ENCODE assay signal across 13 mouse cellular contexts in the genomic region with DNA sequence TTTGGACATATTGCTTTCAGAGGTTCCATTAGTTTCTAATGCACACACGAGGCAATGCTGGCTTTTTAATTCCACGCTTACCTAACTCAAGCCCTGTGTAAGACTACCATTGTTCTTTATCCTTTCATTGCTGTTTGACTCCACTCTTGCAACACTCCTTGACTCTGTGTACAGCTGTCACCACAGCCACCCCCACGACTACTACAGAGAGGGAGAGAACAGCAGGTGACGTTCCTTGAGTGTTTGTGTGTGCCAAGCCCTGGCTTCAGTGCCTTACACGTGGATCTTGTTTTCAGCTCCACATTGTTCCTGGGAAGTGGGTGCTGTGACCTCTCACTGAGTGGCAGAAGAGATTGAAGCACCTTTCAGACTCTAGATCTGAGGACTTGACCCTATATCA.
DNase-seq lines count a peak whose midpoint lies in the region; ATAC-seq and TF ChIP-seq lines count a peak whose summit lies in the region.
"Had no signal": no experiment of that assay in that cellular context is flagged by ENCODE, and none has a peak within 500 bp of the region (broad histone marks: within the 10 kb centered on the region; RNA-seq: fewer than 3 reads in every experiment).

No protein-coding gene starts in this region.

- no peak overlapping the region for H3K4me2 ChIP-seq in lung, embryonic 16.5 days (ENCODE audit: low read depth, low read length)
- H3K4me2 ChIP-seq in stomach, postnatal 0 days (replicated peaks; ENCODE audit: low read depth) = no peak overlapping the region
- H3K4me2 ChIP-seq in forebrain, embryonic 14.5 days (ENCODE audit: low read length) = no peak overlapping the region
- H3K4me2 ChIP-seq: lung, embryonic 14.5 days; midbrain, embryonic 13.5 days had no signal

- H3K4me1 ChIP-seq in lung, embryonic 16.5 days (replicated peaks; ENCODE audit: control insufficient read depth, insufficient read depth, low read length) = no peaks in the 10 kb centered on the region
- H3K4me1 ChIP-seq in stomach, postnatal 0 days (replicated peaks; ENCODE audit: control insufficient read depth, insufficient read depth) = no peaks in the 10 kb centered on the region
- H3K4me1 ChIP-seq in forebrain, embryonic 14.5 days (ENCODE audit: control insufficient read depth, insufficient read depth, low read length) = no peaks in the 10 kb centered on the region
- H3K4me1 ChIP-seq: midbrain, embryonic 13.5 days had no signal

- TF ChIP-seq CTCF in stomach, postnatal 0 days (IDR thresholded peaks at IDR 0.05; ENCODE audit: low read depth) = no peak

- no peak for TF ChIP-seq EP300 in stomach, postnatal 0 days (optimal IDR thresholded peaks at IDR 0.05)

- H3K4me3 ChIP-seq in lung, embryonic 16.5 days (ENCODE audit: low read length) = no peak overlapping the region
- H3K4me3 ChIP-seq in stomach, postnatal 0 days (ENCODE audit: low read depth, low read length) = no peak overlapping the region
- H3K4me3 ChIP-seq in forebrain, embryonic 14.5 days (ENCODE audit: low read depth, low read length) = no peak overlapping the region
- H3K4me3 ChIP-seq: erythroblast, embryonic 14.5 days; midbrain, embryonic 13.5 days had no signal

- H3K36me3 ChIP-seq in lung, embryonic 16.5 days (ENCODE audit: control insufficient read depth, insufficient read depth, low read length) = no peaks in the 10 kb centered on the region
- H3K36me3 ChIP-seq in stomach, postnatal 0 days (ENCODE audit: control insufficient read depth, insufficient read depth, low read length) = no peaks in the 10 kb centered on the region
- no peaks in the 10 kb centered on the region for H3K36me3 ChIP-seq in forebrain, embryonic 14.5 days (ENCODE audit: control insufficient read depth, insufficient read depth, low read length)
- H3K36me3 ChIP-seq: midbrain, embryonic 13.5 days had no signal

- no peaks in the 10 kb centered on the region for H3K27me3 ChIP-seq in lung, embryonic 16.5 days (ENCODE audit: control insufficient read depth, insufficient read depth, low read depth, low read length)
- no peaks in the 10 kb centered on the region for H3K27me3 ChIP-seq in stomach, postnatal 0 days (ENCODE audit: control insufficient read depth, insufficient read depth, low read length)
- H3K27me3 ChIP-seq in forebrain, embryonic 14.5 days (replicated peaks; ENCODE audit: control insufficient read depth, insufficient read depth, low read length) = no peaks in the 10 kb centered on the region
- H3K27me3 ChIP-seq: midbrain, embryonic 13.5 days had no signal

- 46% methylated on average over 5 of the region's 5 CpGs for WGBS in lung, embryonic 16.5 days
- 62% methylated on average over 5 of the region's 5 CpGs for WGBS in stomach, postnatal 0 days
- 55% methylated on average over 5 of the region's 5 CpGs for WGBS in forebrain, embryonic 14.5 days

- H3K27ac ChIP-seq in lung, embryonic 16.5 days (ENCODE audit: low read length) = no peak overlapping the region
- peak overlapping the region; percentile 92 for H3K27ac ChIP-seq in stomach, postnatal 0 days (replicated peaks)
- H3K27ac ChIP-seq in forebrain, embryonic 14.5 days (ENCODE audit: low read depth, low read length) = no peak overlapping the region
- H3K27ac ChIP-seq: hindbrain, postnatal 0 days; midbrain, embryonic 13.5 days had no signal

- H3K9ac ChIP-seq in lung, embryonic 16.5 days (ENCODE audit: low read length) = no peak overlapping the region
- no peak overlapping the region for H3K9ac ChIP-seq in stomach, postnatal 0 days (ENCODE audit: low read length)
- H3K9ac ChIP-seq in forebrain, embryonic 14.5 days (ENCODE audit: low read length) = no peak overlapping the region
- H3K9ac ChIP-seq: lung, embryonic 14.5 days; midbrain, embryonic 13.5 days had no signal

- 0 out of 2 replicates have a peak, but pooled peaks have one; percentile 31 for ATAC-seq in frontal cortex, adult (ENCODE audit: low TSS enrichment)
- ATAC-seq in lung, embryonic 16.5 days (ENCODE audit: low read depth) = peak; percentile 51
- ATAC-seq in stomach, postnatal 0 days (ENCODE audit: low FRiP score, low TSS enrichment) = peak; percentile 79
- no peak for ATAC-seq in forebrain, embryonic 14.5 days
- ATAC-seq: hindbrain, postnatal 0 days; midbrain, embryonic 13.5 days had no signal

- no peak for DNase-seq in frontal cortex, postnatal 14 days (ENCODE audit: low spot score in 2 of 2)
- DNase-seq in brain, adult 2 months (ENCODE audit: low read depth, low spot score) = peak; percentile 27
- peak; percentile 73 for DNase-seq in stomach, postnatal 0 days (ENCODE audit: low spot score)
- DNase-seq in spleen, postnatal 10 days (ENCODE audit: low spot score in 2 of 2) = no peak
- no peak for DNase-seq in cerebellum, adult 9-10 months
- no peak for DNase-seq in forebrain, embryonic 14.5 days (ENCODE audit: low spot score)
- DNase-seq: adrenal gland, postnatal 25 days; lung, embryonic 14.5 days had no signal

- no peaks in the 10 kb centered on the region for H3K9me3 ChIP-seq in lung, embryonic 16.5 days (ENCODE audit: control insufficient read depth, low read length)
- H3K9me3 ChIP-seq in stomach, postnatal 0 days (ENCODE audit: control insufficient read depth, low read length) = no peaks in the 10 kb centered on the region
- no peaks in the 10 kb centered on the region for H3K9me3 ChIP-seq in forebrain, embryonic 14.5 days (replicated peaks; ENCODE audit: control insufficient read depth, low read length)
- H3K9me3 ChIP-seq: midbrain, embryonic 13.5 days had no signal

Comparison
In these comparisons a context has a peak if more than half of its experiments do, and no peak if none do; other contexts are left out.
1. DNase-seq: peak in brain, adult 2 months (single experiment) and stomach, postnatal 0 days (single experiment); none in frontal cortex, postnatal 14 days (0 of 2), spleen, postnatal 10 days (0 of 2), cerebellum, adult 9-10 months (single experiment) and forebrain, embryonic 14.5 days (single experiment).